Mouse (Mus musculus) liver, adult 2 months (tissue): ENCODE measurements around the gene Crybb2.

Experiments
- CTCF ChIP-seq: fragments of 200-500 bp; IDR thresholded peaks from 2 replicates; pipeline ENCODE4 v1.5.1; 2011; ENCODE audit warnings: low read depth, low read length, control low read depth
- POLR2A ChIP-seq: fragments of 200-500 bp; IDR thresholded peaks from 2 replicates; pipeline ENCODE4 v1.6.1; 2011; ENCODE audit warnings: low read length, control low read depth; ENCODE audit not compliant: insufficient read depth; ENCODE audit errors: extremely low read depth

DNA sequence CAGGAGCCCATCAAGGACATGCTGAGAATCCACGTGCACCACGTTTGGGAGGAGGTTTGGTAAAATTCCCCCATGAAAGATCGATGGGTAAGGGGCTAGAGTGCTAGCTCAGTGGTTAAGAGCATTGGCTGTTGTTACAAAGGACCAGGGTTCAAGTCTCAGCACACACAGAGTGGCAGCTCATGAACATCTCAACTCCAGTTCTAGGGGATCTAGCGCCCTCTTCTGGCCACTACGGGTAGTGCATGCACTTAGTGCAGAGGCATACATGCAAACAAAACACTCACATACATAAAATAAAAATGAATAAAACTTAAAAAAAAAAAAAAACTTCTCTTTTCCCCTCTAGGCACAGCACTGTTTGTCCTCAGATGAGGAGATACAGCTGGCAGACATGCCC is 8.8 kb upstream of the Crybb2 start:
- TF ChIP-seq CTCF (peak; percentile 61; the same call in 1 of the 2 replicates), POLR2A (no peak)
